Mouse (Mus musculus): Measurements from ENCODE around the gene Tmem182. TPM values are rescaled to one million over a fixed set of nuclear protein-coding genes. Genes with fewer than 3 reads are reported as not detected.

The Tmem182 gene
- polyA plus RNA-seq, 1 experiment from 2014 or later, result 2.2 TPM

- Histone ChIP-seq H3K27me3 (no peaks in the 10 kb centered on the region), H3K4me2 (replicated peaks) (no peak overlapping the region), H3K4me3 (no peak overlapping the region), H3K9ac (no peak overlapping the region), H3K9me3 (no peaks in the 10 kb centered on the region), H3K36me3 (no peaks in the 10 kb centered on the region), H3K4me1 (peaks cover 13% of the 10 kb centered on the region; the same call in 1 of the 2 replicates), H3K27ac (no peak overlapping the region)
- no peak for ATAC-seq (ENCODE audit: low FRiP score, low read depth)
- 72% methylated on average over 5 of the region's 5 CpGs for WGBS
Observed at GRCm38 (mm10) chr1:40841032-40841761, 35.8 kb downstream of the Tmem182 start.

GRCm38 (mm10) chr1:40844616-40845015, 39.2 kb downstream of the Tmem182 start:
- 0 out of 2 replicates have a peak, but pooled peaks cover 3% of the 10 kb centered on the region for H3K27me3 ChIP-seq
- peaks cover 13% of the 10 kb centered on the region; the same call in 1 of the 2 replicates for H3K4me1 ChIP-seq
- no peaks in the 10 kb centered on the region for H3K36me3 ChIP-seq
- no peaks in the 10 kb centered on the region for H3K9me3 ChIP-seq
- no peak overlapping the region for H3K4me2 ChIP-seq (replicated peaks)
- H3K9ac ChIP-seq, result no peak overlapping the region
- no peak overlapping the region for H3K4me3 ChIP-seq
- ATAC-seq (ENCODE audit: low FRiP score, low read depth), result no peak
- H3K27ac ChIP-seq, result no peak overlapping the region

- Histone ChIP-seq H3K4me2 (replicated peaks) (no peak overlapping the region), H3K36me3 (no peaks in the 10 kb centered on the region), H3K27me3 (0 out of 2 replicates have a peak, but pooled peaks cover 3% of the 10 kb centered on the region), H3K4me1 (no peaks in the 10 kb centered on the region), H3K4me3 (no peak overlapping the region), H3K9ac (no peak overlapping the region), H3K9me3 (no peaks in the 10 kb centered on the region), H3K27ac (no peak overlapping the region)
- no peak for ATAC-seq (ENCODE audit: low FRiP score, low read depth)
- 58% methylated on average over 2 of the region's 2 CpGs for WGBS
Observed at GRCm38 (mm10) chr1:40847196-40847938, 42.0 kb downstream of the Tmem182 start.

GRCm38 (mm10) chr1:40851286-40851685, 45.9 kb downstream of the Tmem182 start:
- no peaks in the 10 kb centered on the region for H3K36me3 ChIP-seq
- no peak for ATAC-seq (ENCODE audit: low FRiP score, low read depth)

GRCm38 (mm10) chr1:40855268-40855667, 49.9 kb downstream of the Tmem182 start:
- Histone ChIP-seq H3K27me3 (no peaks in the 10 kb centered on the region), H3K4me1 (no peaks in the 10 kb centered on the region), H3K4me3 (no peak overlapping the region), H3K4me2 (replicated peaks) (no peak overlapping the region), H3K9ac (no peak overlapping the region), H3K27ac (no peak overlapping the region), H3K36me3 (no peaks in the 10 kb centered on the region), H3K9me3 (no peaks in the 10 kb centered on the region)
- WGBS, result 86% methylated on average over 1 of the region's 1 CpGs
- ATAC-seq (ENCODE audit: low FRiP score, low read depth), result no peak

More at GRCm38 (mm10) chr1:40851286-40851685, 45.9 kb downstream of the Tmem182 start:
- Histone ChIP-seq H3K9ac (no peak overlapping the region), H3K4me1 (no peaks in the 10 kb centered on the region), H3K27me3 (0 out of 2 replicates have a peak, but pooled peaks cover 3% of the 10 kb centered on the region), H3K4me2 (replicated peaks) (no peak overlapping the region), H3K27ac (no peak overlapping the region), H3K9me3 (no peaks in the 10 kb centered on the region), H3K4me3 (no peak overlapping the region)

GRCm38 (mm10) chr1:40856846-40857636, 51.6 kb downstream of the Tmem182 start:
- no peak overlapping the region for H3K4me2 ChIP-seq (replicated peaks)
- no peak overlapping the region for H3K27ac ChIP-seq
- WGBS, result 65% methylated on average over 4 of the region's 4 CpGs
- no peaks in the 10 kb centered on the region for H3K36me3 ChIP-seq
- H3K27me3 ChIP-seq, result no peaks in the 10 kb centered on the region
- H3K9me3 ChIP-seq, result no peaks in the 10 kb centered on the region
- no peak overlapping the region for H3K4me3 ChIP-seq
- H3K4me1 ChIP-seq, result no peaks in the 10 kb centered on the region
- no peak overlapping the region for H3K9ac ChIP-seq
- ATAC-seq (ENCODE audit: low FRiP score, low read depth), result no peak

GRCm38 (mm10) chr1:40865043-40865442, 59.6 kb downstream of the Tmem182 start:
- no peak overlapping the region for H3K4me3 ChIP-seq
- H3K9me3 ChIP-seq, result no peaks in the 10 kb centered on the region
- 0 out of 2 replicates have a peak, but pooled peaks cover 7% of the 10 kb centered on the region for H3K4me1 ChIP-seq
- no peaks in the 10 kb centered on the region for H3K36me3 ChIP-seq
- 78% methylated on average over 6 of the region's 6 CpGs for WGBS
- no peak overlapping the region for H3K4me2 ChIP-seq (replicated peaks)
- no peak overlapping the region for H3K27ac ChIP-seq
- H3K27me3 ChIP-seq, result no peaks in the 10 kb centered on the region
- H3K9ac ChIP-seq, result no peak overlapping the region
- no peak for ATAC-seq (ENCODE audit: low FRiP score, low read depth)

GRCm38 (mm10) chr1:40867106-40867505, 61.7 kb downstream of the Tmem182 start:
- Histone ChIP-seq H3K36me3 (no peaks in the 10 kb centered on the region), H3K27me3 (no peaks in the 10 kb centered on the region), H3K9ac (no peak overlapping the region), H3K4me1 (0 out of 2 replicates have a peak, but pooled peaks cover 9% of the 10 kb centered on the region), H3K9me3 (no peaks in the 10 kb centered on the region), H3K4me2 (replicated peaks) (no peak overlapping the region), H3K4me3 (no peak overlapping the region), H3K27ac (no peak overlapping the region)
- WGBS, result 77% methylated on average over 3 of the region's 3 CpGs
- ATAC-seq (ENCODE audit: low FRiP score, low read depth), result no peak

GRCm38 (mm10) chr1:40867651-40868050, 62.2 kb downstream of the Tmem182 start:
- H3K4me2 ChIP-seq (replicated peaks), result no peak overlapping the region
- H3K9ac ChIP-seq, result no peak overlapping the region
- no peaks in the 10 kb centered on the region for H3K9me3 ChIP-seq
- no peak overlapping the region for H3K27ac ChIP-seq
- 0 out of 2 replicates have a peak, but pooled peaks cover 9% of the 10 kb centered on the region for H3K4me1 ChIP-seq
- no peaks in the 10 kb centered on the region for H3K27me3 ChIP-seq
- no peaks in the 10 kb centered on the region for H3K36me3 ChIP-seq
- no peak overlapping the region for H3K4me3 ChIP-seq
- no peak for ATAC-seq (ENCODE audit: low FRiP score, low read depth)
- WGBS, result 78% methylated on average over 2 of the region's 2 CpGs

- Histone ChIP-seq H3K4me2 (replicated peaks) (no peak overlapping the region), H3K9me3 (no peaks in the 10 kb centered on the region), H3K27me3 (no peaks in the 10 kb centered on the region), H3K27ac (no peak overlapping the region), H3K9ac (no peak overlapping the region), H3K4me3 (no peak overlapping the region), H3K4me1 (0 out of 2 replicates have a peak, but pooled peaks cover 9% of the 10 kb centered on the region), H3K36me3 (no peaks in the 10 kb centered on the region)
- WGBS, result 62% methylated on average over 10 of the region's 10 CpGs
- no peak for ATAC-seq (ENCODE audit: low FRiP score, low read depth)
Observed at GRCm38 (mm10) chr1:40873760-40874455, 68.5 kb downstream of the Tmem182 start.

Data from limb, embryonic 13.5 days (tissue).